Mouse (Mus musculus): Measurements from ENCODE around the gene Dlgap1.

Dlgap1 gene

GRCm38 (mm10) chr17:70720766-70721165 is 751.9 kb downstream of the Dlgap1 start:
- DNase-seq (ENCODE audit: low read depth, low spot score) = peak; percentile 89

- peak; percentile 68 for DNase-seq (ENCODE audit: low read depth, low spot score)
These were observed 753.3 kb downstream of the Dlgap1 start for GRCm38 (mm10) chr17:70722146-70722545.

- peak; percentile 99 for DNase-seq (ENCODE audit: low read depth, low spot score)
These were observed 759.9 kb downstream of the Dlgap1 start for GRCm38 (mm10) chr17:70728719-70729281.

- DNase-seq (ENCODE audit: low read depth, low spot score) = no peak
These were observed 765.9 kb downstream of the Dlgap1 start for GRCm38 (mm10) chr17:70734728-70735127.

GRCm38 (mm10) chr17:70735396-70735795 is 766.5 kb downstream of the Dlgap1 start:
- DNase-seq (ENCODE audit: low read depth, low spot score) = no peak

- peak; percentile 98 for DNase-seq (ENCODE audit: low read depth, low spot score)
These were observed 768.6 kb downstream of the Dlgap1 start for GRCm38 (mm10) chr17:70737424-70737823.

- DNase-seq (ENCODE audit: low read depth, low spot score) = peak; percentile 99
These were observed 769.4 kb downstream of the Dlgap1 start for GRCm38 (mm10) chr17:70738168-70738854.

- peak; percentile 82 for DNase-seq (ENCODE audit: low read depth, low spot score)
These were observed 770.5 kb downstream of the Dlgap1 start for GRCm38 (mm10) chr17:70739346-70739745.

GRCm38 (mm10) chr17:70741696-70742095 is 772.8 kb downstream of the Dlgap1 start:
- peak; percentile 72 for DNase-seq (ENCODE audit: low read depth, low spot score)

- DNase-seq (ENCODE audit: low read depth, low spot score) = no peak
These were observed 775.8 kb downstream of the Dlgap1 start for GRCm38 (mm10) chr17:70744570-70745153.

GRCm38 (mm10) chr17:70745385-70745784 is 776.5 kb downstream of the Dlgap1 start:
- DNase-seq (ENCODE audit: low read depth, low spot score) = peak; percentile 85

GRCm38 (mm10) chr17:70746379-70747079 is 777.7 kb downstream of the Dlgap1 start:
- DNase-seq (ENCODE audit: low read depth, low spot score) = peak; percentile 98

GRCm38 (mm10) chr17:70747731-70748475 is 779.0 kb downstream of the Dlgap1 start:
- peak; percentile 86 for DNase-seq (ENCODE audit: low read depth, low spot score)

GRCm38 (mm10) chr17:70748476-70748830 is 779.6 kb downstream of the Dlgap1 start:
- DNase-seq (ENCODE audit: low read depth, low spot score) = peak; percentile 64

GRCm38 (mm10) chr17:70748964-70749650 is 780.2 kb downstream of the Dlgap1 start:
- DNase-seq (ENCODE audit: low read depth, low spot score) = no peak

GRCm38 (mm10) chr17:70750236-70751160 is 781.6 kb downstream of the Dlgap1 start:
- no peak for DNase-seq (ENCODE audit: low read depth, low spot score)

GRCm38 (mm10) chr17:70751161-70751651 is 782.3 kb downstream of the Dlgap1 start:
- no peak for DNase-seq (ENCODE audit: low read depth, low spot score)

GRCm38 (mm10) chr17:70751676-70752075 is 782.8 kb downstream of the Dlgap1 start:
- DNase-seq (ENCODE audit: low read depth, low spot score) = no peak

- DNase-seq (ENCODE audit: low read depth, low spot score) = peak; percentile 87
These were observed 784.7 kb downstream of the Dlgap1 start for GRCm38 (mm10) chr17:70753444-70754032.

Data from 3T3-L1 (cell line).